Mouse (Mus musculus): ENCODE measurements around the gene Crebbp. TPM values are rescaled to one million over a fixed set of nuclear protein-coding genes. Genes with fewer than 3 reads are reported as not detected.
"Not testable (repeated sequence)": the region's sequence is repeated elsewhere in the genome, so short reads cannot be mapped to it uniquely, and the experiment has no call there.

The Crebbp gene
- polyA plus RNA-seq, 1 experiment = 7.3 TPM

- DNase-seq (ENCODE audit: low spot score) = no peak
Measured at GRCm38 (mm10) chr16:4160246-4160897, 53.4 kb downstream of the Crebbp start.

- DNase-seq (ENCODE audit: low spot score) = no peak
Measured at GRCm38 (mm10) chr16:4153121-4153520, 60.7 kb downstream of the Crebbp start.

GRCm38 (mm10) chr16:4138541-4138940 lies 75.3 kb downstream of the Crebbp start:
- DNase-seq (ENCODE audit: low spot score) = no peak

DNA sequence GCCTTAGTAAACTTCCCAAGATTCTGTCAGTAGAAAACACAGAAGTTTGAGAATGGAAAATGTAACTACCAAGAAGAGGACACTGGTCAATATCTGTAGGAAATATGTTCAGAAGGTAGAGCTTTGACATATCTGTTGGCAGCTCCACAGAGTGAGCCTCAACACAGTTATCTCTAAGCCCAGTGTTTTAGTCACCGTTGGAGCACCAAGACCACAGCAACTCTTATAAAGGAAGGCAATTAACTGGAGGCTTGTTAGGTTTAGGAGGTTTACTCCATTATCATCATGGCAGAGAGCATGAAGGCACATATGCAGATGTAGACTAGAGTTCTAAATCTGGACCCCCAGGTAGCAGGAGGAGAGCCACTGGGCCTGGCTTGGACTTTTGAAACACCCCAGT lies 80.0 kb downstream of the Crebbp start:
- DNase-seq (ENCODE audit: low spot score) = no peak

GRCm38 (mm10) chr16:4128894-4129293 lies 84.9 kb downstream of the Crebbp start:
- no peak for DNase-seq (ENCODE audit: low spot score)

GRCm38 (mm10) chr16:4117072-4117471 lies 96.7 kb downstream of the Crebbp start:
- DNase-seq (ENCODE audit: low spot score) = no peak

DNA sequence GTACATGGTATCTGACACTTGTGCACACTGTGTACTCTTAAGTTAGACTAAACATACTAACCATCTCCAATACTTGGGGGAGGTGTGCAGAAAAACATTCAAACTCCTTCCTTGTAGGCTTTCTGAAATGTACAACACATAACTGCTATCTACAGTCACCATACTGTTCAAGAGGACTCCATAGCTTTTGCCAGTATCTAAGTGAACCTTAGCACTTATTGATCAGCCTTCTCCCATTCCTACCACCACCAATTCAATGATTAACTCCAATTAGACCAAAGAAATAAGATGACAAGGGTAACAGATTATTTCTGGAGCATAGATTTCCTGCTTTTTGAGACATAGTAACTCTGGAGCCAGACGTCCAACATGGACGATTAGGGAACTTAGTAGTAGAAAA lies 113.4 kb downstream of the Crebbp start:
- DNase-seq (ENCODE audit: low spot score) = no peak

GRCm38 (mm10) chr16:4097521-4097920 lies 116.3 kb downstream of the Crebbp start:
- DNase-seq (ENCODE audit: low spot score) = no peak

DNA sequence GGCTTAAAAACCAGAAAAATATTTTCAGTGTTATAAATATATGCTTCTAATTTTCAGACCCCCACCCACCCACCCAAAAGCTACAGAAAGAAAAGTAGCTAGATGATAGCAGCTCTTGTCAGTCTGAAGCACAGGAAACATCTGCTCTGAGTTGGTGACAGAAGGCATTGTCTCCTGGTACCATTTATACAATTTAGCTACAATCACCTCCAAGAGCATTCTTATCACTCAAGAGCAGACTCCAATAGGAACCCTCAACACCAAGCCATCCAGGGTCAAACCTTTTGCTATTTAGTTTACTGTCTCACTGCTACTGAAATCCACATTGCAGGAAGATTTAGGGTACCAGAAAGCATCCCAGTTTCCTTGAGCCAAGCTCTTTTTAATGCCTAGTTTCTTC lies 116.9 kb downstream of the Crebbp start:
- no peak for DNase-seq (ENCODE audit: low spot score)

- no peak for DNase-seq (ENCODE audit: low spot score)
Measured at GRCm38 (mm10) chr16:4096141-4096540, 117.7 kb downstream of the Crebbp start.

- no peak for DNase-seq (ENCODE audit: low spot score)
Measured at GRCm38 (mm10) chr16:4087214-4087913, 126.4 kb downstream of the Crebbp start.

GRCm38 (mm10) chr16:4085851-4086387 lies 127.9 kb downstream of the Crebbp start:
- no peak for DNase-seq (ENCODE audit: low spot score)

DNA sequence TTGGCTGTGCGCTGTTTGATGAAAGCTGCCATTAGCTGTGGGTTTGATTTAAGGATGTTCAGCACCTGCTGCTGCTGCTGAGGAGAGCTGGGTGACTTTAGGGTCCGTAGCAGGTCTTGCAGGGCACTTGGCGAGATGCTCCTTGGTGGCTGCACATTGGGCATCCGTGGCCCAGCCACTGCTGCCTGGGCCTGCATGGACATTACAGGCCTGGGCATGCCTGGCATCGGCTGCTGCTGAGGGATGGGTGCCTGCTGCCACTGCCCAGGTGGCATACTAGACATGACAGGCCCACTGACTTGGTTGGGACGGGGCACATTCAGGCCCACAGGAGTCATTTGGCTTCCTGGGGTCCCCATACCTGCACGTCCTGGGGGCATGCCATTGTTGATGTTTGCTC lies 128.7 kb downstream of the Crebbp start:
- no peak for DNase-seq (ENCODE audit: low spot score)

- DNase-seq (ENCODE audit: low spot score) = not testable (repeated sequence)
Measured at GRCm38 (mm10) chr16:4080419-4080818, 133.4 kb downstream of the Crebbp start.

DNA sequence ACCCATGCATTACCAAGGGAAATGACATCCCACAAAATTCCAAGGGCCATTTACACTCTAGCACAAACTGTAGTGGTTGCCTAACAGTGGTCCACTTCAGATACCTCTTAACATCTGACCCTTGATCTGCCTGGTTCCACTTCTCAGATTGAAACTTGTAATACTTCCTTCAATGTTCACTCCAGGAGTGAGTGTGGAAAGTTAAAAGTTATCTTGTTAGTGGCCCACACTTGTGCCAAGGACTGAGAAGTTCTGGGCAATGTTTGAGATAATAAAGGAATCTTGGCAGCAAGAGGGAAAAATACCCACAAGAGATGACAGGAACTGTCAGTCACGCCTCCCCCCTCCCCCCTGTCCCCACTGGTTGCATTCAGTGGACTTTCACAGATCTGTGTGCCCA lies 134.1 kb downstream of the Crebbp start:
- DNase-seq (ENCODE audit: low spot score) = no peak

GRCm38 (mm10) chr16:4078302-4078701 lies 135.5 kb downstream of the Crebbp start:
- not testable (repeated sequence) for DNase-seq (ENCODE audit: low spot score)

GRCm38 (mm10) chr16:4077384-4078061 lies 136.3 kb downstream of the Crebbp start, which contains the start of gene Trap1:
Gene Trap1 (minus strand): TSS chr16:4077827.
- peak; percentile 96 for DNase-seq (ENCODE audit: low spot score)

- no peak for DNase-seq (ENCODE audit: low spot score)
Measured at GRCm38 (mm10) chr16:4074836-4075235, 139.0 kb downstream of the Crebbp start.

- DNase-seq (ENCODE audit: low spot score) = no peak
Measured at GRCm38 (mm10) chr16:4074297-4074696, 139.5 kb downstream of the Crebbp start.

GRCm38 (mm10) chr16:4068588-4068987 lies 145.2 kb downstream of the Crebbp start:
- no peak for DNase-seq (ENCODE audit: low spot score)

DNA sequence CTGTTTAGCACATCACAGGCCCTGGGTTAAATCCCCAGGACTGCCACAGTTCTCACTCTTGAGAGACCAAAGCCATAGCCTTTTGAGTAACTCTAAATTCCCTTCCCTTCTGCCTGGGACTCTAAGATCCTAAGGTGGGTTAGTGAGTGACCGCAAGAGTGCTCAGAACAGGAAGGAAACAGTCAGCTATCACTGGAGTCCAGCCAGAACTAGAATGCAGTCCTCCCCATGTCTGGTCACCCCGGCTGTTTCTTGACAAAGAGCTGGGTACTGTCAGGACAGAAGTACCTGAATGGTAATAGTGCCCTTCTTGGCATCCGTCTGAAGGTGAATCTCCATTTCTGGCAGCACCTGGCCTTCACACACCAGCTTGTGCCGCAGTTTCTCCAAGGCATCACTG lies 148.9 kb downstream of the Crebbp start:
- no peak for DNase-seq (ENCODE audit: low spot score)

- DNase-seq (ENCODE audit: low spot score) = no peak
Measured at GRCm38 (mm10) chr16:4053811-4054210, 160.0 kb downstream of the Crebbp start.

DNA sequence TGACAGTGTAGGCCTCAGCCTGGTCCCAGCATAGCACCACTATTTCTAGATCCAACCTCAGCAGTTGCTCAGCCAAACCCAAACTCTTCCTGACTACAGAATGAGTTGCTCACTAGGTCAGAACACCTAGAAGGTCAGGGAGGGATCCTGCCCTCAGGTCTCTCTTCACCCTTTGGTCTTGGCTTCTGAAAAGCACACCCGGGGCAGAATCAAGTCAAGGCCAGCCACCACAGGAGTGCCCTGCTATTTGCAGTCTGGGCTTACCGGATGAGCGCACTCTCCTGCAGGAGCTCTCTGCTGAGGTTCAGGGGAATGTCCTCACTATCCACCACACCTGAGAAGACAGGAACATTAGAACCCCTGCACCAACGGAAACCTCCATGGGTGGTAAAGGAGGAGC lies 161.2 kb downstream of the Crebbp start:
- DNase-seq (ENCODE audit: low spot score) = no peak

Data from urinary bladder, adult 2 months (tissue).